Mouse (Mus musculus) olfactory bulb, adult 2 months (tissue): Measurements from ENCODE around the gene Gm4307. TPM values are rescaled to one million over a fixed set of nuclear protein-coding genes. Genes with fewer than 3 reads are reported as not detected.
"Not testable (repeated sequence)": the region's sequence is repeated elsewhere in the genome, so short reads cannot be mapped to it uniquely, and the experiment has no call there.

Source experiments
- H3K27ac ChIP-seq: fragments of 200-500 bp; 2 replicates; pipeline ENCODE4 v1.5.1; 2012; ENCODE audit warnings: low read depth, low read length; ENCODE audit not compliant: insufficient read depth
- H3K4me1 ChIP-seq: fragments of 200-500 bp; 2 replicates; pipeline ENCODE4 v1.6.1; 2012; ENCODE audit warnings: low read length; ENCODE audit not compliant: control insufficient read depth, insufficient read depth
- H3K4me3 ChIP-seq: fragments of 200-500 bp; 2 replicates; pipeline ENCODE4 v1.5.1; 2012; ENCODE audit warnings: mild to moderate bottlenecking, low read depth, low read length, moderate library complexity; ENCODE audit not compliant: insufficient read depth
- WGBS: fragments of 180-500 bp; shearing (Covaris S2); methylation state at CpG from one replicate; pipeline ENCODE4 v1.1.7; 2018; 5-methylcytosine and 5-hydroxymethylcytosine counted together
- polyA plus RNA-seq: library from polyadenylated mRNA; stranded (reverse); fragments of >200 nt; gene quantifications from 2 replicates; pipeline ENCODE4 v1.2.4, GENCODE M21; 2012; ENCODE audit warnings: low replicate concordance; ENCODE audit not compliant: missing spikeins, insufficient read depth, insufficient read length

Gene Gm4307
- not detected in 2 replicates for polyA plus RNA-seq

DNA sequence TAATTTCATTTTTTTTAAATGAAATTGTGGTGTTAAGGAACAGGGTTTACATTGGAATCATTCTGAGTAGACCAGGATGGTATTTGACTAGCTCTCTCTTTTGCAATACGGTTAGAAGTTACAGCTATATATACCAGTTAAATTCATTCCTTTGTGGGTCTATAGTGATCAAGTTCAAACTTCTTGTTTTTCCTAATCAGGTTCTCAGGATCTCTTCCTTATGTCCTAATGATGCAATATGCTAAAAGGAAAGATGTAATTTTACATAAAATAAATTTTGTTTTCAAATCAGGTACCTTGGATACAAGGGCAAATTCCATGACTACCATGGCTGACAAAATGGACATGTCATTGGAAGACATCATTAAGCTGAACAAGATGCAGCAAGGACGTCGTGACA, at the start of gene Gm4307:
Gene Gm4307 (plus strand): TSS at position 301 of the 400 bp plus-strand sequence.
- WGBS = no CpG with 5 or more reads among the region's 3 CpGs
- H3K4me3 ChIP-seq, H3K4me1 ChIP-seq, H3K27ac ChIP-seq: not testable (repeated sequence)

GRCm38 (mm10) chr10:100335376-100335775, 25.8 kb upstream of the Gm4307 start, which contains the start of gene Gm4301:
Gene Gm4301, plus strand, starts transcription at chr10:100335676.
- not testable (repeated sequence) for H3K4me3 ChIP-seq, H3K27ac ChIP-seq, H3K4me1 ChIP-seq
- WGBS = no CpG with 5 or more reads among the region's 2 CpGs

GRCm38 (mm10) chr10:100340536-100340935, 20.6 kb upstream of the Gm4307 start, which contains the start of gene Gm4302:
Gene Gm4302, plus strand, starts transcription at chr10:100340836.
- not testable (repeated sequence) for H3K4me3 ChIP-seq, H3K4me1 ChIP-seq, H3K27ac ChIP-seq
- WGBS = no CpG with 5 or more reads among the region's 3 CpGs

- not testable (repeated sequence) for H3K27ac ChIP-seq, H3K4me1 ChIP-seq, H3K4me3 ChIP-seq
- whole genome bisulfite sequencing = no CpG with 5 or more reads among the region's 3 CpGs
These were observed 15.5 kb upstream of the Gm4307 start, which contains the start of gene Gm4303 for GRCm38 (mm10) chr10:100345672-100346071. Gene Gm4303, plus strand, starts transcription at chr10:100345972.

- not testable (repeated sequence) for H3K4me3 ChIP-seq, H3K4me1 ChIP-seq, H3K27ac ChIP-seq
- WGBS = no CpG with 5 or more reads among the region's 3 CpGs
These were observed 10.3 kb upstream of the Gm4307 start, which contains the start of gene Gm4305 for GRCm38 (mm10) chr10:100350793-100351192. Gene Gm4305, plus strand, starts transcription at chr10:100351093.

GRCm38 (mm10) chr10:100356841-100357240, 4.3 kb upstream of the Gm4307 start:
- not testable (repeated sequence) for H3K4me3 ChIP-seq, H3K27ac ChIP-seq, H3K4me1 ChIP-seq
- WGBS = 85% methylated on average over 2 of the region's 2 CpGs

GRCm38 (mm10) chr10:100382460-100382859, 21.3 kb downstream of the Gm4307 start, which contains the start of gene Gm4312:
Gene Gm4312, minus strand, starts transcription at chr10:100382560.
- not testable (repeated sequence) for H3K4me3 ChIP-seq, H3K27ac ChIP-seq, H3K4me1 ChIP-seq
- no CpG with 5 or more reads among the region's 2 CpGs for WGBS

- not testable (repeated sequence) for H3K4me3 ChIP-seq
- 87% methylated on average over 6 of the region's 6 CpGs for WGBS
These were observed 41.2 kb downstream of the Gm4307 start for GRCm38 (mm10) chr10:100402301-100402700.

More at GRCm38 (mm10) chr10:100402301-100402700, 41.2 kb downstream of the Gm4307 start:
- H3K4me1 ChIP-seq, H3K27ac ChIP-seq: not testable (repeated sequence)

Other genes with a start within 250 kb of the Gm4307 start
- gene Gm4301, start 25.7 kb upstream of the Gm4307 start, polyA plus RNA-seq = not detected in 2 replicates
- not detected in 2 replicates for gene Gm4302, start 20.5 kb upstream of the Gm4307 start, polyA plus RNA-seq
- gene Gm4303, start 15.4 kb upstream of the Gm4307 start, polyA plus RNA-seq = not detected in 2 replicates
- gene Gm4305, start 10.2 kb upstream of the Gm4307 start, polyA plus RNA-seq = not detected in 2 replicates
- gene Gm4312, start 21.2 kb downstream of the Gm4307 start, polyA plus RNA-seq = not detected in 2 replicates
- not detected in 2 replicates for gene Tmtc3, start 126.0 kb downstream of the Gm4307 start, polyA plus RNA-seq
- not detected in 2 replicates for gene Cep290, start 126.2 kb downstream of the Gm4307 start, polyA plus RNA-seq
- not detected in 2 replicates for gene 4930430F08Rik, start 229.1 kb downstream of the Gm4307 start, polyA plus RNA-seq
- gene 1700017N19Rik, start 229.1 kb downstream of the Gm4307 start, polyA plus RNA-seq = not detected in 2 replicates